Mouse (Mus musculus): ENCODE data around the gene Rap1gap2. TPM values are rescaled to one million over a fixed set of nuclear protein-coding genes. Genes with fewer than 3 reads are reported as not detected.

The Rap1gap2 gene
- total RNA-seq, 2 experiments from 2014 or later = 139 to 144 TPM

DNA sequence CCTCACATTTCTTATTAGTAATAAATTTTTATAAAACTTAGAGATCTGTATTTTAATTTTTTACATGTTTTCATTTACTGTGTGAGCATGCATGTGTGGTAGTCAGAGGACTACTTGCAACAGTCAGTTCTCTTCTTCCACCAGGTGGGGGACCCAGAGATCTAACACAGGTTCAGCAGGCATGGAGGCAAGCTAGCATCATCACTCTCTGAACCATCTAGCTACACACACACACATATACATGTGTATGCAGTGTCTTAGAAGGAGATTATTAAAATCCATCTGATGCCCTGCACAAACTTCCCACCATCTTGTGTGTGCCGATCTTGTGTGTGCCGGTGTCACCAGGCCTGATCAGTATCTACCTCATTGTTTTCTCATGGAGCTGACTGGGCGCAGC, 233.9 kb downstream of the Rap1gap2 start:
- DNase-seq (ENCODE audit: extremely low spot score in 1 of 2, low spot score in 1 of 2) = peak; percentile 49 to 71

DNA sequence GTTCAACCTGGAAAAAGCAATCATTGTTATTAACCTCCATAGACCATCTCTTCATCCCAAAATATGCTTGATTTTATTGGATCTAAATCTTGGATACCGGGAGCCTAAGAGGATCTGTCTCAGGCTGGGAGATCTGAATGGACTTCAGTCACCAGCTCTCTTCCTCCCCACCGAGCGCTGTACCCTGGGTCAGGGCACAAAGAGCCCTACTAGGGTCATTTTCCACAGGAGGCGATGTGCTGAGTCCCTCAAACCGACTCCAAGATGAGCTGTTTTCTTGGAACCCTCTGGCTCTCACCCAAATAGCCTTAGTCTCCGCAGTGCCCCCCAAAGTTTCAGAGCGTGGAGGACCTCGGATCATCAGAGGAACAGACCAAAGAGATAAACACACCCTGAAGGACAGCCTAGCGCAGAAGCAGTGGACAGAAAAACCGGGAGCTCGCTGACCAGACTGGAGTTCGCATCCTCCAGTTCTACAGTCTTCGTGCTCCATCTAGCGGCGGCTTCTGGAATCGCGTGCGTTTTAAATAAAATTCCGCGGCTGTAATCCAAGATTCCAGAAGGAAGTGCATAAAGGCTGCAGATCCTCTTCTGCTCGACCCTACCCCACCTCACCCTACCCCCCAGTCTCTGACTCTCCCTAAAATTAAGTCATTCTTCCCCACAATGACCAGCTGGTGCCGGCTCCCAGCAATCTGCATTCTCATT, 239.2 kb downstream of the Rap1gap2 start:
- DNase-seq (ENCODE audit: extremely low spot score in 1 of 2, low spot score in 1 of 2) = peak; percentile 88 to 94

DNA sequence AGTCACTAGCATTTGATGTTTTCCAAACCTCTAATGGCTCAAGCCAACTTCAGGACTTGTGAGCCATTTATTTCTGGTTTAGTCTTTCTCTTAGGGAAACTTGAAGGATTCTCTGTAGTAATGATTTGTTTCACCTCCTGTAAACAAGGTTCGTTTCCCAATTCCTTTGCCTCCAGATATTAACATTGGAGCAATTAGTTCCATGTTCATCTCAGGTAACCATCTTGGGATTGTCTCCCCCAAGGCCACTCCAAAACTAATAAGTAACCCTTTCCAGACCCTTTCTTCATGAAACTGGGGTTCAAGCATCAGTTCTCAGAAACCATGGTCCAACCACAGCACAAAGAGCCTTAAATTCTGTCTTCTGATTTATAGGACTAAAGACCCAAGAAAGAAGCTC, 248.9 kb downstream of the Rap1gap2 start, which contains the start of gene Olfr412:
Olfr412 (plus strand) TSS at position 301 of the 400 bp plus-strand sequence.
- no peak for DNase-seq (ENCODE audit: extremely low spot score in 1 of 2, low spot score in 1 of 2)

DNA sequence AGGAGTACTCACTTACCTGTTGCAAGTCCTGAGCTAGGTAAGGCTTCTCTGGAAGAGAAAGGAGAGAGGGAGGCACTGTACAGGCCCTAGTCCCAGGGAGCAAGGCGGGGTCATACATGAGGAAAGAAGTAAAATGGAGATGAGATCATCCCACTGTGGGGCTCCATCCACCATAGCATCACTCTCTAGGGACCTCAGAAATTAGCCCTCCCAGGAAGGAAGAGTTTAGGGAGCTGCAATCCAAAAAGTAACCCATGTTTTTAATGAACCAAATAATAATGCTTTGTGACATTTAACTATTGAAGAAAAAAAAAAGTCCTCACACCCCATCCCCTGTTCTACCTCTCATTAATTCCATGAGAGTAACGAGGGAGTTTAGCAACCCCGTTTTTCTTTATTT, 258.2 kb downstream of the Rap1gap2 start, which contains the start of gene Olfr411:
Olfr411 (minus strand) TSS at position 101 of the 400 bp plus-strand sequence.
- no peak for DNase-seq (ENCODE audit: extremely low spot score in 1 of 2, low spot score in 1 of 2)

DNA sequence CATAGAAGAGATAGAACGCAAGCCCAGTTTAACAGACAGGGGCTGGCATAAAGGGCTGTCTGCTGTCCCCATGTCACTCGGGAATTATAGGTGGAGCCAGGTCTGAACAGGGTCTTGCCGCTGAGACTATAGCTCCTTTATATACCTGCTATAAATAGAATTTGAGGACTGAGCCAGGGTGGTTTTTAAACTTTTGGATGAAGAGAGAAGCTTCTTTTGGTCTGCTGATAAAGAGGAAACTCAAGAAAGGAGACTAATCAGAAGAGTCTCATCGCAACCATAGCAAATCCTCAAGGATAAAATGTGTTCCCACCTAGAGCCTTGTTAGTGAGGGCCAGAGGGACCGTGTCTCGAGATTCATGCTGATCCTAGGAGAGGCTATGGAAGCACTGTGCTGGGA, 272.8 kb downstream of the Rap1gap2 start, which contains the start of gene Olfr410:
Olfr410 (minus strand) TSS at position 101 of the 400 bp plus-strand sequence.
- no peak for DNase-seq (ENCODE audit: extremely low spot score in 1 of 2, low spot score in 1 of 2)

Other genes starting within 250 kb of the Rap1gap2 start
- gene Olfr412, start 248.8 kb downstream of the Rap1gap2 start, total RNA-seq (2021) = not detected
- 10 to 100 TPM; 21.9 to 22.6 TPM for gene Ccdc92b, start 8.7 kb upstream of the Rap1gap2 start, total RNA-seq (2021)
- 10 to 100 TPM; 68.2 to 77.3 TPM for gene Cluh, start 38.6 kb upstream of the Rap1gap2 start, total RNA-seq (2021)
- 100 to 1,000 TPM; 358 to 403 TPM for gene Pafah1b1, start 113.8 kb upstream of the Rap1gap2 start, total RNA-seq (2021)
- gene Mettl16, start 159.9 kb upstream of the Rap1gap2 start, total RNA-seq (2021) = 10 to 100 TPM; 27.0 to 27.5 TPM
- gene Mnt, start 220.0 kb upstream of the Rap1gap2 start, total RNA-seq (2021) = 10 to 100 TPM; 28.9 to 34.4 TPM